Mouse (Mus musculus) G1E (cell line): ENCODE measurements around the gene Smim24. TPM values are rescaled to one million over a fixed set of nuclear protein-coding genes. Genes with fewer than 3 reads are reported as not detected.

Experiments used
- ATAC-seq: 2 replicates; pipeline ENCODE4 v1.8.0; 2016; ENCODE audit warnings: mild to moderate bottlenecking; ENCODE audit not compliant: insufficient number of reproducible peaks, poor library complexity, low FRiP score, severe bottlenecking; ENCODE audit errors: extremely low read depth
- DNase-seq: peaks from one replicate; pipeline ENCODE4 v3.0.0; 2012; ENCODE audit warnings: low spot score
- H3K27me3 ChIP-seq: 2 replicates; pipeline ENCODE4 v1.6.1; 2012; ENCODE audit warnings: mild to moderate bottlenecking, low read length, inconsistent platforms; ENCODE audit not compliant: insufficient read depth
- H3K36me3 ChIP-seq: replicated peaks from 2 replicates; pipeline ENCODE3; 2012; ENCODE audit warnings: mild to moderate bottlenecking, inconsistent platforms
- H3K4me1 ChIP-seq: 2 replicates; pipeline ENCODE4 v1.6.1; 2012; ENCODE audit warnings: low read depth, low read length, inconsistent platforms, mixed read lengths; ENCODE audit not compliant: insufficient read depth
- H3K4me3 ChIP-seq: 2 replicates; pipeline ENCODE4 v1.5.1; 2012; ENCODE audit warnings: low read depth, mild to moderate bottlenecking, inconsistent platforms, low read length, moderate library complexity, mixed read lengths
- H3K9me3 ChIP-seq: replicated peaks from 2 replicates; pipeline ENCODE4 v1.6.1; 2012; ENCODE audit warnings: inconsistent platforms
- CTCF ChIP-seq: IDR thresholded peaks from 2 replicates; pipeline ENCODE4 v1.5.1; 2012; ENCODE audit warnings: low read depth, low read length, inconsistent platforms, mixed read lengths
- GATA1 ChIP-seq: IDR thresholded peaks from 2 replicates; pipeline ENCODE4 v1.6.1; 2012; ENCODE audit warnings: borderline replicate concordance, low read length, inconsistent platforms, mixed read lengths
- GATA2 ChIP-seq: IDR thresholded peaks from 2 replicates; pipeline ENCODE4 v1.6.1; 2012; ENCODE audit warnings: low read depth, low read length, inconsistent platforms, borderline replicate concordance
- POLR2AphosphoS5 ChIP-seq: IDR thresholded peaks from 2 replicates; pipeline ENCODE4 v1.6.1; 2012; ENCODE audit warnings: low read depth, low read length, inconsistent platforms; ENCODE audit not compliant: insufficient replicate concordance
- TAL1 ChIP-seq: conservative IDR thresholded peaks from 2 replicates; pipeline ENCODE4 v1.6.1; 2012; ENCODE audit warnings: low read depth, low read length, inconsistent platforms, mixed read lengths
- polyA plus RNA-seq: library from polyadenylated mRNA; stranded (reverse); fragments of >175 nt; gene quantifications from 2 replicates; pipeline ENCODE4 v1.2.3, GENCODE M21; 2012
- total RNA-seq, 2 experiments: library from RNA; stranded (forward) in 1 of 2; stranded (reverse) in 1 of 2; fragments of 200-1000 nt in 1 of 2; fragments of >200 nt in 1 of 2; fragmentation: Nextera tagmentation in 1 of 2; gene quantifications; 2 replicates each; pipeline ENCODE4 v1.2.3; 2014 to 2017

The Smim24 gene
- total and polyA plus RNA-seq, 3 experiments = 1.6 to 13.8 (median 3.5) TPM

DNA sequence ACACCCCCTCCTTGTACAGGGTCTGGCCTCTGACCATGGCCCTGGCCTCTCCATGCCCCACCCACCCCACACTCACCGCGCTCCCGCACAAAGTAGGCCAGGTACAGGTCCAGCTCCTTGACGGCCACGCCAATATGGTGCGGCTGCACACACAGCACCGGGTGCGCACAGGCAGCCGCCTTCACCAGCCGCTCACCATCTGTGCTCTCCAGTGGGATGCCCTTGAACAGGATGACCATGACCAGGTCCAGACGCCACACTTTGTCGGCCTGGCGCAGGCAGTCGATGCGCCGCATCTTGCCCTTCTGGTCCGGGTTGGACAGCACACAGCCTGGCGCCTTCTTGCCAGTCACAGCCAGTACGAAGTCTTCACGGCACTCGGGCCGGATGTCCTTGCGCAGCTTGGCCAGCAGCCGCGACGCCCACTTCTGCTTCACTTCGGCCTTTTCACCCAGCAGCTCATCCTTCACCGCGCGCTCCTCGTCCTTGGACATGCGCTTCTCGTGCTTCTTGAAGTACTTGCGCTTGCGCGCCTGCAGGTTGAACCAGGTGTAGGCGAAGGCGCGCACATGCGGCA, 27.4 kb downstream of the Smim24 start:
- Histone ChIP-seq H3K4me3 (no peak overlapping the region), H3K9me3 (no peaks in the 10 kb centered on the region), H3K36me3 (peaks cover 7% of the 10 kb centered on the region), H3K4me1 (peaks cover 33% of the 10 kb centered on the region), H3K27me3 (peaks cover 76% of the 10 kb centered on the region)
- DNase-seq (no peak), ATAC-seq (no peak)
- TF ChIP-seq TAL1 = no peak
- TF ChIP-seq GATA1 = no peak
- TF ChIP-seq GATA2 = no peak
- no peak for TF ChIP-seq CTCF
- TF ChIP-seq POLR2AphosphoS5 = no peak

DNA sequence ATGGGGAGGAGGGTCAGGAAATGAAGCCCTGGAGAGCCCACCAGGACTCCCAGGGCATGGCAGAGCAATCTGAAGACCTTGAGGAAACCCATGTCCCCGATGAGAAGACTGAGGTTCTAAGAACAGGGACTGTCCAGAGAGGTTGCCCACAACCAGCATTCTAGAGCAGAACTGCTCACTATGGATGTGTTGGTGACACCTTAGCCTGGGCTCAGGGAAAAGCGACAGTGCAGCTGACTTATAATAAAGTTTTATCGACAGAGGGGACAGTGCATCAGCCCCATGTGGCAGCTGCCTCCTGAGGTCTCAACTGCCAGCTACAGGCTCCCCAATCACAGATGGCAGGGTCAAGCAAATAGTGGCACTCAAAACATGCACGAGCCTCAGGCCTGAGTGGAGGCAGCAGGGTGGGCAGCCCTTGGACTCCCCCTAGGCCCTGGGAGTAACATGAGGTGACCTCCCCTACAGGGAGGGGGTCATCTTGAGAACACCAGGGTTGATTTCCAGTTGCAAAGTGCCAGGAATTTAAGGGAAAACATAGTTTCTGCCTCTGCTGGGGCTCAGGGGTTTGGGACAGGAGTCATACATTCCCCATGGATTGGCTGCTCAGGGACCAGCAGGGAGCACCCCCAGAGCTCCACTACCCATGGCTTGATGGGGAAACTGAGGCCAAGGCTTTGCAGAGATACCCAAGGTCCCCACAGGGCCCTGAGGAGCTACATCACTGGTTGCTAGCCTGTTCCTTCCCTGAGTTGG, 28.4 kb downstream of the Smim24 start:
- H3K4me1 ChIP-seq = peaks cover 28% of the 10 kb centered on the region
- H3K27me3 ChIP-seq = peaks cover 80% of the 10 kb centered on the region
- no peak for TF ChIP-seq GATA2
- no peak for TF ChIP-seq CTCF
- TF ChIP-seq POLR2AphosphoS5 = no peak
- no peak for TF ChIP-seq GATA1
- no peak for TF ChIP-seq TAL1
- DNase-seq = no peak
- no peak for ATAC-seq
- no peak overlapping the region for H3K4me3 ChIP-seq
- H3K36me3 ChIP-seq = peaks cover 7% of the 10 kb centered on the region
- H3K9me3 ChIP-seq = no peaks in the 10 kb centered on the region

DNA sequence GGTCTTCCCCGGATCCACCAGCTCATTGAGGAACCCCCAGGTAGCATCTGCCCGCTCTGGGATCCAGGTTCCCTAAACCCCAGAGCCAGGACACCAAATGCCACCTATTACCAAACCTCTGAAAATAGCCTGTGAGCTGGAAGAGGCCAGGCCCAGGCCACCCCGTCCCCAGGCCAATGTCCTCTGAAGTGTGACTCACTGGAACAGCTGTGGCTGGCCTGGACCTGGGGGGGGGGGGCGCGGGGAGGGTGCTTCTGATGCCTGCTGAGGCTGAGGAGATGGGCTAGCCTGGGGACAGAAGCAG, 28.9 kb downstream of the Smim24 start:
- ATAC-seq = no peak

DNA sequence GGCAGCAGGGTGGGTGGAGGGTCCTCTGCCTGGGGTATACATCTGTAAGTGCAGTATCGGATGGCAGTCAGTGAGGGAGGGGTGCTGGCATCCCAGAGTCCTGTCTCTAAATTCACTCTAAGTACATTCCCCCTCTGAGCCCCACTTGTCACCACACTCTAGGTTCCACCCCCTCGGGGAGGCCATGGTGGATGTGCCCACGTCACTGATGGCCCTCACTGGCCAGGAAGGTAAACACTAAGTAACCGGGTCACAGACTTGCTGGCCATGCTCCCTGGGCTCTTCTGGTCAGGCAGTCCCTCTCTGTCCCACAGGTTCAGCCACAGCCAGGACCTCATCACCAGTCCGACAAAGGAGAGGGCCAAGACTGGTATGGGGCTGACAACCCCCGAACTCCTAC, 29.3 kb downstream of the Smim24 start:
- Histone ChIP-seq H3K4me3 (no peak overlapping the region), H3K36me3 (peaks cover 7% of the 10 kb centered on the region)

More for the DNA sequence above, 28.9 kb downstream of the Smim24 start:
- Histone ChIP-seq H3K36me3 (peaks cover 7% of the 10 kb centered on the region), H3K4me3 (no peak overlapping the region), H3K27me3 (peaks cover 86% of the 10 kb centered on the region), H3K9me3 (no peaks in the 10 kb centered on the region), H3K4me1 (peaks cover 28% of the 10 kb centered on the region)
- no peak for DNase-seq
- no peak for TF ChIP-seq POLR2AphosphoS5
- TF ChIP-seq GATA1 = no peak
- no peak for TF ChIP-seq GATA2
- TF ChIP-seq CTCF = no peak
- no peak for TF ChIP-seq TAL1

GRCm38 (mm10) chr10:81422661-81423217, 29.9 kb downstream of the Smim24 start:
- Histone ChIP-seq H3K4me1 (peaks cover 28% of the 10 kb centered on the region), H3K9me3 (no peaks in the 10 kb centered on the region), H3K27me3 (peaks cover 88% of the 10 kb centered on the region), H3K4me3 (no peak overlapping the region), H3K36me3 (peaks cover 7% of the 10 kb centered on the region)
- TF ChIP-seq GATA2 (no peak), POLR2AphosphoS5 (no peak), GATA1 (no peak), CTCF (no peak), TAL1 (no peak)
- DNase-seq = no peak
- no peak for ATAC-seq

More for the DNA sequence above, 29.3 kb downstream of the Smim24 start:
- Histone ChIP-seq H3K4me1 (peaks cover 29% of the 10 kb centered on the region), H3K27me3 (peaks cover 88% of the 10 kb centered on the region), H3K9me3 (no peaks in the 10 kb centered on the region)
- ATAC-seq = no peak
- DNase-seq = no peak
- no peak for TF ChIP-seq GATA1
- no peak for TF ChIP-seq TAL1
- no peak for TF ChIP-seq GATA2
- no peak for TF ChIP-seq POLR2AphosphoS5
- TF ChIP-seq CTCF = no peak

GRCm38 (mm10) chr10:81423476-81424245, 30.8 kb downstream of the Smim24 start:
- Histone ChIP-seq H3K4me1 (peaks cover 23% of the 10 kb centered on the region), H3K4me3 (no peak overlapping the region), H3K27me3 (peaks cover 90% of the 10 kb centered on the region), H3K9me3 (no peaks in the 10 kb centered on the region), H3K36me3 (peaks cover 7% of the 10 kb centered on the region)
- DNase-seq = peak; percentile 0
- no peak for ATAC-seq
- TF ChIP-seq POLR2AphosphoS5 = no peak
- no peak for TF ChIP-seq GATA2
- no peak for TF ChIP-seq CTCF
- no peak for TF ChIP-seq GATA1
- no peak for TF ChIP-seq TAL1
